Mouse (Mus musculus) left cerebral cortex, adult 18-20 months (tissue): ENCODE data around the gene Zfp985. TPM values are rescaled to one million over a fixed set of nuclear protein-coding genes. Genes with fewer than 3 reads are reported as not detected.
"Not testable (repeated sequence)": the region's sequence is repeated elsewhere in the genome, so short reads cannot be mapped to it uniquely, and the experiment has no call there.

Experiments used
- DNase-seq, 2 experiments: peaks; one replicate each; pipeline ENCODE4 v3.0.0; 2021 to 2022; ENCODE audit warnings: low spot score in 2 of 2, mixed read lengths in 1 of 2
- total RNA-seq, 2 experiments: library from RNA; stranded (reverse); gene quantifications; 2 replicates each; pipeline ENCODE4 v1.2.3; 2021

Gene Zfp985
- total RNA-seq, 2 experiments from 2014 or later: not detected

DNA sequence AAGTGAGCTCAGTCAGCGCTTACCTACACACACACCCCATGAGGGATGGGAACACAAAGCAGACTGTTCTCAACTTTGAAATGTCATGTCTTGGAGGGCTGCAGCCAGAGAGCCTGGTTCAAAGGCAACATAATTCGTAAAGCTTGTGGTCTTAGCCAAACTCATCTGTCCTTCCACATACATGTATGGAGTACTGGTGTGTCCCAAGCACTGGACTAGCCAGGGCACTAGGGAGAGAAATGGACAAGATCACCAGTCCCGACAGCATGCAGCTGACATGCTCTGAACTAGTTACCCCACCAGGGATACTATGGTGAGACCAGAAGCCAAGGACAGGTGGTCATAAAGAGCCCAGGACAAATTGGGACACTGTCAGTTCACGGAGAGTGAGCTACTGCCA lies 50.7 kb downstream of the Zfp985 start:
- DNase-seq: no peak

DNA sequence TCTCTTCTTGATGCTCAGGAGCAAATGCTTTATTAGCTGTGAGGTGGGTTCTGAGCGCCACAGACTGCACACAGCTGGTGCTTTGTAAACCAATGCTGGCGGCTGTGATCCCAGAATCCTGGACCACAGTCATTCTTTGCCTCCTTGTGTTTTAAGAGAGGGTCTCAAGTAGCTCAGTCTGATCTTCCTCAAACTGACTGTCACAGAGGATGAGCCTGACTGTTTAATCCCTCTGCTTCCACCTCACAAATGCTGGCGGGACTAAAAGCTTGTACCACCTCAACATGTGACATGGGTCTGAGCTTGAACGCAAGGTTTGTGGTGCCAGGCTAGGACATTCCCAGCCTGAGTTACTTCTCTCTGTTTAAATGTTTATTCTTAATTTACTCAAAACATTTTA lies 52.4 kb downstream of the Zfp985 start:
- no peak for DNase-seq

- not testable (repeated sequence) for DNase-seq
Measured at GRCm38 (mm10) chr4:147606511-147606910, 53.4 kb downstream of the Zfp985 start.

DNA sequence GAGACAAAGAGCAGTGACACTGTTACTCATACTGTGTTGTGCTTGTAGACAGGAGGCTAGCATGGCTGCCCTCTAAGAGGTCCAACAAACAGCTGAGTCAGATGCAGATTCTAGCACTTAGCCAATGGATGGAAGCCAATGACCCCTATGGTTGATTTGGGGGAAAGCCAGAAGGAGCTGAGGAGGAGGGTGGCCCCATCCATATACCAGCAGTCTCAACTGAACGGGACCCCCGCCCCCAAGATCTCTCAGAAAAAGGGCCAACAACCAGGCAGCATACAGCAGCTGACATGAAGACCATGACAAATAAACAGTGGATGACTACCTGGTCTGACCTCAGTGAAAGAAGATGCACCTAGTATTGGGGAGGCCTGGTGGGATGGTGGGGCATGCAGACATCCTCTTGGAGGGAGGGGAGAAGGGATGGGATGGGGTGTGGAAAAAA lies 80.8 kb downstream of the Zfp985 start:
- not testable (repeated sequence) for DNase-seq

Other genes with a start within 250 kb of the Zfp985 start
- under 1 TPM; 0.21 to 0.33 TPM for gene Zfp988, start 247.6 kb upstream of the Zfp985 start, total RNA-seq
- gene Zfp978, start 192.0 kb upstream of the Zfp985 start, total RNA-seq: not detected
- gene Zfp982, start 60.9 kb upstream of the Zfp985 start, total RNA-seq: 1 to 10 TPM; 2.3 to 3.8 TPM
- gene Gm16503, start 13.1 kb upstream of the Zfp985 start, total RNA-seq: under 1 TPM; 0.14 to 0.33 TPM
- gene Zfp979, start 89.2 kb downstream of the Zfp985 start, total RNA-seq: under 1 TPM; 0.14 to 0.59 TPM
- gene Zfp534, start 149.3 kb downstream of the Zfp985 start, total RNA-seq: not detected